Mouse (Mus musculus): Measurements from ENCODE around the gene Tnpo1.

DNA sequence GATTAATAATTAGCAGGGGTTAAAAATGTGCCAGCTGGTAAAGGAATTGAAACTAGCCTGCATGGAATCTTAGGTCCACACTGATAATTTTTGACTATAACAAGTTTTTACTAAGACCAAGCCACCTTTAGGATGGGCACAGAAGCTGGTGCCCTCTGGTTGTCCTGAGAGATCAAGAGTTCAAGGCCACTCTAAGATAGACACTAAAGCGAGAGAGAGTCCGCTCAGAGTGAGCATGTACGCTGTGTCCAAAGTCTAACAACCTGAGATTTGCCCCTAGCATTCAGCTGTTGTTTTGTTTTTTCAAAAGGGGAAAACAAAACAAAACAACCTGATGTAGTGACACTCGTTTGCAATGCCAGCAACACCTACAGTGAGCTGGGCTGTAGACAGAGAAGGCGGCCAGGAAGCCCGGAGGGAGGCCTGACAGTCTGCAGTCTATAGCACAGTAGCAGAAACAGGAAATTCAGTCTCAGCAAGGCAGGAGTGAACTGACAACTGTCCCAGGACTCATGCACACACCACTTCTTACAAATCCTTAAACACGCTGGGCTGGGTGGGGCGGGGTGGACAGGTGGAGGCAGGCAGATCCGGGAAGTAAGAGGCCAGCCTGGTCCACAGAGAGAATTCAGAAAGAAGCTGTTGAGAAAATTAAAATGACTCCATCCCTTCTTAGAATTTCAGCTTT is 57.8 kb downstream of the Tnpo1 start:
- no peak for TF ChIP-seq CTCF (IDR thresholded peaks at IDR 0.05; ENCODE audit: low read depth)
- no peak for TF ChIP-seq EP300 (IDR thresholded peaks at IDR 0.05; ENCODE audit: low read depth)
